Mouse (Mus musculus): ENCODE data around the gene Oscp1.
"Not testable (repeated sequence)": the region's sequence is repeated elsewhere in the genome, so short reads cannot be mapped to it uniquely, and the experiment has no call there.

Oscp1 gene

GRCm38 (mm10) chr4:126083021-126083420 lies 24.7 kb downstream of the Oscp1 start:
- no peak for DNase-seq (ENCODE audit: low spot score in 2 of 2)

GRCm38 (mm10) chr4:126084382-126084781 lies 26.0 kb downstream of the Oscp1 start:
- DNase-seq (ENCODE audit: low spot score in 2 of 2): no peak

GRCm38 (mm10) chr4:126085996-126086576 lies 27.7 kb downstream of the Oscp1 start:
- peak; percentile 69 to 82 for DNase-seq (ENCODE audit: low spot score in 2 of 2)

DNA sequence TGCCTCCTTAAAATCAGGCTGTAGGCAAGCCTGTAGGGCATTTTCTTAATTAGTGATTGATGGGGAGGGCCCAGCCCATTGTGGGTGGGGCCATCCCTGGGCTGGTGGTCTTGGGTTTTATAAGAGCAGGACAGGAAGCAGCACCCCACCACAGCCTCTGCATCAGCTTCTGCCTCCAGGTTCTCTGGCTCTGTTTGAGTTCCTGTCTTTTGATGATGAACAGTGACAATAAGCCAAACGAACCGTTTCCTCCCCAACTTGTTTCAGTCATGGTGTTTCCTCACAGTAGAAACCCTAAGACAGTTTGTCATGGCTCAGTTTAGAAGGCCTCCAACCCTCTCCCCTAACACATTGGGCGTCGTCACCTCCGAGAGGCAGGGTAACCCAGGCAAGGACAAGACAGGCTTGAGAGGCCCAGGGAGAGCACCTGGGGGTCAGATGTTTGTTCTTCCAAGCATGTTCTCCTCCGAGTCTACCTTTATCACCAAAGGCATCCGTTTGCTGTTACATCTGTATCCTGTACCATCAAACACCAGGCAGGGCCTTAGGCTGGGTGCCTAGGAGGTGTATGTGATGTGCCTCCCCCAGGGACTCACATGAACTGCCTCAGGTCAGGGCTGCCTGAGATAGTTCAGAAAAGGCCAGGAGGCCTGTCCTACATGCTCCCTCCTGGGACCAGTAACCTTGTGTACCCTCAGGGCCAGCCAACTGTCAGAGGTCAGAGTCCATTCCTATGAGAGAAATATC lies 31.9 kb downstream of the Oscp1 start:
- no peak for DNase-seq (ENCODE audit: low spot score in 2 of 2)

GRCm38 (mm10) chr4:126090848-126091124 lies 32.4 kb downstream of the Oscp1 start:
- DNase-seq (ENCODE audit: low spot score in 2 of 2): no peak

GRCm38 (mm10) chr4:126091873-126092272 lies 33.5 kb downstream of the Oscp1 start:
- no peak for DNase-seq (ENCODE audit: low spot score in 2 of 2)

DNA sequence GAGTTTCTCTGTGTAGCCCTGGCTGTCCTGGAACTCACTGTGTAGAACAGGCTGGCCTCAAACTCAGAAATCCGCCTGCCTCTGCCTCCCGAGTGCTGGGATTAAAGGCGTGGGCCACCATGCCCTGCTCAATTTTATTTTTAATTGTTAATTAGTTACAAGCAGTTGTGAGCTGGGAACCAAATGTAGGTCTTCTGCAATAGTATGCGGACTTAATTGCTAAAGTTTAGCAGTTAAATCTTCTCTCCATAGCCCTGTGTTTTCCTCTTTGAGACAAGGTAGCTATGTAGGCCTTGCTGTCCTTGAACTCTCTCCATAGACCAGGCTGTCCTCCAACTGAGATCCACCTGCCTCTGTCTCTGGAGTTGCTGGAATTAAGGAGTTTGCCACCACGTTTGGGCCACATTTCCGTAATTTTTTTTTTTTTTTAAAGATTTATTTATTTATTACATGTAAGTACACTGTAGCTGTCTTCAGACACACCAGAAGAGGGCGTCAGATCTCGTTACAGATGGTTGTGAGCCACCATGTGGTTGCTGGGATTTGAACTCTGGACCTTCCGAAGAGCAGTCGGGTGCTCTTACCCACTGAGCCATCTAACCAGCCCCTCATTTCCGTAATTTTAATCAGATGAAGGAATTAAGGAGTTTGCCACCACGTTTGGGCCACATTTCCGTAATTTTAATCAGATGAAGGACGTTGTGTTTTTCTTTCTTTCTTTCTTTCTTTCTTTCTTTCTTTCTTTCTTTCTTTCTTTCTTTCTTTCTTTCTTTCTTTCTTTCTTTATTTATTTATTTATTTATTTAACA lies 37.5 kb downstream of the Oscp1 start:
- DNase-seq (ENCODE audit: low spot score in 2 of 2): not testable (repeated sequence)

DNA sequence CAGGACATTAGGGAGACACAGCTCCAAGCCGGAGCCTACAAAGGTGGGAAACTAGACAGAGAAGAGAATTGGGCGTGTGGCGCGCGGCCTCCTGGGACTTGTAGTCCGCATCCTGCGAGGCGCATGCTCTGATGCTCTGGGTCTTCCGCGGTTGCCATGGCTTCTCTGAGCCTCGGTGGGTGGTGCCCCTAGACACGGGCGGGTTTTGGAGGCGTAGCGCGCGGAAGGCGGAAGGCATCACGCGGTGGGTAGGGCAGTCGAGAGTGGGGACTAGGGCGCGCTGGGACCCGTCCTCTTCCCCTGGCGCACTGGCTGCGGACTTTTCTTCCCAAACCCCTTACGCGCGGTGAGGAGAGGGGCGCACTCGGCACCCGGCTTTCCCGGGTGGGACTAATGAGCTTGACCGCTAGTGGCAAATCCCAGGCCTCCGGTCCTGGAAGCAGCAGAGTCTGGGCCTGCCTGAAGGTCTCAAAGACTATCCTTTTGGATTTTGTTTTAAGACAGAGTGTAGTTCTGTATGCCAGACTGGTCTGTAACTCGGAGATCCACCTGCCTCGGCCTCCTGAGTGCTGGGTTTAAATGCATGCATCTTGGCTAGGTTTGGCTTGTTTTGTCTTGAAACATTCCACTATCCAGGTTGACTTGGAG lies 38.2 kb downstream of the Oscp1 start, which contains the start of gene Lsm10:
Gene Lsm10, plus strand, starts transcription at position 160 of the 648 bp plus-strand sequence.
- peak; percentile 91 to 93 for DNase-seq (ENCODE audit: low spot score in 2 of 2)

DNA sequence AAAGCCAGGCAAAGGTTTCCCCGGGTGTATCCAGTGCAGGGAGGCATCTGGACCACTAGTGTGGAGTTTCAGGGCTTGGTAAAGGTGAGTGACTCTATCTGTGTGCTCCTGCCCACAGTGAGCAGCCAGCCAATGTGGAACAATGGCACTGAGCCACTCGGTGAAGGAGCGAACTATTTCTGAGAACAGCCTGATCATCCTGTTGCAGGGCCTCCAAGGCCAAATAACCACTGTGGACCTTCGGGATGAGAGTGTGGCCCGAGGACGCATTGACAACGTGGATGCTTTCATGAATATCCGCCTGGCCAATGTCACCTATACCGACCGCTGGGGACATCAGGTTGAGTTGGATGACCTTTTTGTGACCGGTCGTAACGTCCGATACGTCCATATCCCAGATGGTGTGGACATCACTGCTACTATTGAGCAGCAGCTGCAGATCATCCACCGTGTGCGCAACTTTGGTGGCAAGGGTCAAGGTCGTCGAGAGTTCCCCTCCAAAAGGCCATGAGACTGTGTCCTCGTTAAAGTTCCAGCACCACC lies 39.4 kb downstream of the Oscp1 start:
- no peak for DNase-seq (ENCODE audit: low spot score in 2 of 2)

DNA sequence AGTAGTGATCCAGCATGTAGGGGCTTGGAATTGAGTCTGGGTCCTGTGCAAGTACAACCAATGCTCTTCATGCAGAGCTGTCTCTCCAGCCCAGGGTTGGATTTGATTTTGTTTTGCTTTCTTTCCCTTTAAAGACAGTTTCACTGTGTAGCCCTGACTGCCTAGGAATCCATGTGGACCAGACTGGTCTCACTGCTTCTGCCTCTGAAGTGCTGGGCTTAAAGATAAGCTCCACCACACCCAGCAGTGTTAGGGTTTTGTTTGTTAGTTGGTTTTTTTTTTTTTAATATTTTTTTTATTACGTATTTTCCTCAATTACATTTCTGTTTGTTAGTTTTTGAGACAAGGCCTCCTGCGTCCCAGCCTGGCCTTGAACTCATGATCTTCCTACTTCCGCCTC lies 41.0 kb downstream of the Oscp1 start:
- DNase-seq (ENCODE audit: low spot score in 2 of 2): no peak

GRCm38 (mm10) chr4:126100764-126101163 lies 42.4 kb downstream of the Oscp1 start:
- no peak for DNase-seq (ENCODE audit: low spot score in 2 of 2)

DNA sequence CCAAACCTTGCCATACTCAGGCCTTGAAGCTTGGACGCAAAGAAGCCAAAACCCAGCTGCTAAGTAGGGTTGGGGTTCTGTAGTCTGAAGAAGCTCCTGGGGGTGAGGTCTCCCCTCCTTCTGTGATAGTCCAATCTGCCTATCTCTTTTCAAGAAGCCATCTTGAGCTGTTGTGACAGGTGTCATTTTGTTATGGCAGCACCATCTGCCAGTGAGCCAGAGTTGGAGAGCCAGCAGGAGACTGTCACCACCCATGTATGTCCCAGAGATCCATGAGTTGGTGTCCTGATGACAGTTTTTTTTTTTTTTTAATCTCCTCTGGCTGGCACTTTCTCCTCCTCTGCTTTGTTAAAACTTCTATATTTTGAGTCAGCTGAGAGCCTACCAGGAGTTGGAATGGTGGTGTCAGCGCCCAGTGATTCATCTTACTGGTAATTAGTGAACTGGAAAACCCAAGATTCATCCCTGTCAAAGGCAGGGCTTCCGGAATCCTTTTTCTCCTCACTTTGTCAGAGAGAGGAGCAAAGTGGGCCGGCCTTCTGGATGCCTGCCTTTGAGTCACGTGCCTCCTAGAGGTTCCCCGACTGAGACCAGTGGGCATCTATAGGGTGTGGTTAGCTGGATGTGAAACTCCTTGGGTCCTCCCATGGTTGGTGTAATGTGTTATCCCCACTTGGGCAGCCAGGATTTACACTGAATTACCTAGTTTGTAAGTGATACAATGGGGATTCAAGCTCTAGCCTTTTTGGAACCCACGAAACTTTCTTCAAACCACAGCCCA lies 43.9 kb downstream of the Oscp1 start:
- no peak for DNase-seq (ENCODE audit: low spot score in 2 of 2)

DNA sequence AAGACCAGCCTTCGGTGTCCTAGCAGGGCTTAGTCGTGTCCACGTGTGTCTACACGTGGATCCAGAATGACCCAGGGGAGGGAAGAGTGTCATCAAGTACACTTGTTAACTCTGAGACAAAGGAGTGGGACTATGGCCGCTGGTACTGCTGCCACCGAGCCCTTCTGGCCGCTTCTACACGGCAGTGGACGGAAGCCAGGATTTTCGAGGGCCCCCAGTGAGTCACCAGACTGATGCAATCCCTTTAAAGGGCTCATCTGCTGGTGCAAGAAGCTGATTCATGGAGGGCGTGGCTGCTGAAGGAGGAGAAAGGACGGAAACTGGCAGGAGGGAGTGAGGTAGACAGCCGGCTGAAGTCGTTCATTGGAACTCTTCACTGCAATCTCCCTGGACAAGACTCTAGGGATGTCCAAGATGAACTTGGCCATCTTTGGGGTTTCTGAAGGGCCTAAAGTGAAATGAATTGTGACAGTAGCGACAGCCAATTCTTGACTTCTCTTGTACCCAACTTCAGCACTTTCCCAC lies 44.8 kb downstream of the Oscp1 start:
- peak; percentile 83 to 90 for DNase-seq (ENCODE audit: low spot score in 2 of 2)

DNA sequence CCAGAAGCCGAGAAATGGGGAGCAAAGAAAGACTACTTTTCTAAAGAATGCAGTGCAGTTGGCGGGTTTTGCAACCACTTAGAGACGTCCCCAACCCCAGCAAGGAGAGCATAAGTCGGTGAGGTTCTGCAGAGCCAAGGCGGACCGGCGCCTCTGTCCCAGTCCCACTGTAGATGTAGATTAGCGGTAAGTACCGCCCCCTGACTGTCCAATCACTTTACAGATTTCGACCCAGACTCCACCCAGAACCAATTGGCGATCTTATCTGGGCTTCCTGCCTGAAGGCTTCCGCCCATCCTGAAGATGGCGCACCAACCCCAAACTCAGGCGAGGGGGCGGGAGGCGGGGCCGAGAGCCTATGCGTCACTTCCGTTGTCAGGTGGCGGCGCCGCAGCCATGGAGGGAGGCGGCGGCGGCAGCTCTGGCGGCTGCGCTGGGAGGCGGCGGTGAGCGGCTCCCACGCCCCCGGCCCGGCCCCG lies 45.3 kb downstream of the Oscp1 start, which contains the start of gene Stk40:
Gene Stk40, plus strand, starts transcription at position 368 of the 479 bp plus-strand sequence.
- DNase-seq (ENCODE audit: low spot score in 2 of 2): peak; percentile 95 to 96

GRCm38 (mm10) chr4:126104261-126105075 lies 46.1 kb downstream of the Oscp1 start:
- DNase-seq (ENCODE audit: low spot score in 2 of 2): no peak

GRCm38 (mm10) chr4:126105131-126105783 lies 46.9 kb downstream of the Oscp1 start:
- DNase-seq (ENCODE audit: low spot score in 2 of 2): no peak

GRCm38 (mm10) chr4:126108061-126108740 lies 49.8 kb downstream of the Oscp1 start:
- DNase-seq (ENCODE audit: low spot score in 2 of 2): no peak

DNA sequence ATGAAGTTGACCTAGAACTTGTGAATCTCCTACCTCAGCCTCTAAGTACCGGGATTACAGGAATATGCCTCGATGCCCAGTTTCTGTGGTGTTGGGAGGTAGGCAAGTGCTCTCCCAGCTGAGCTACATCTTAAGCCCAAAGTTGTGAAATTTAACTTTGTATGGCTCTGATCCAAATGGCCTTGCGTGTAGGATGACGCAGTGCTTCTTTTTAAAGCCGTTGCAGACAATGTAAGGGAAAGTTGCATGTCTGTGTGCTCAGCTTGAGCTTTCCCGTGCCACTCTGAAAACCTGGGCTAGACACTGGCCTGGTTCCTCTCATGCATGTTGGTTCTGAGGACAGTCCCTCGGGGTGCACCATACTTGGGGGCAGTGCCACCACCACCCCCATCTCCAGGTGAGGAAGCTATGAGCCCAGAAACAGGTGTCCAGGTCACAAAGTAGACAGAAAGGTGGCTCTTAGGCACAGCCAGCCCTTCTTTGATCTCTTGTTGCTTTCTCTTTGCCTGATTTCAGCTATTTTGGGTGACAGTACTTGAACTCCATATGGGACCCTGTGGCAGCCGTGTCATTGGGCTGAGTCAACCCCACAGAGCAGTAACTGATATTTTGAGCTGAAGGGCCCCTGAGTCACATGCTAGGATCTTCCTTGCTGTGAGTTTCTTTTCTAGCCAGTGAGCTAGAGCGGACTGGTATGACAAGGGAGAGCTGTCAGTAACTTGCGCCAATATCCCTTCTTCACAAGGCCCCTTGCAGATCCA lies 51.4 kb downstream of the Oscp1 start:
- DNase-seq (ENCODE audit: low spot score in 2 of 2): no peak
